Mouse (Mus musculus) heart, embryonic 13.5 days (tissue): ENCODE data around the gene Upp2. TPM values are rescaled to one million over a fixed set of nuclear protein-coding genes. Genes with fewer than 3 reads are reported as not detected.
A peak's percentile ranks its signal among the peaks of the same experiment; 100 is the strongest.

Experiments
- ATAC-seq: fragments of 200-750 bp; cut with Nextera tagmentation; 2 replicates; pipeline ENCODE4 v1.8.0; 2017; ENCODE audit warnings: moderate TSS enrichment; ENCODE audit not compliant: insufficient number of reproducible peaks, low FRiP score, low TSS enrichment; ENCODE audit errors: extremely low read depth
- H3K27ac ChIP-seq: fragments of 300-500 bp; sonication (generic); replicated peaks from 2 replicates; pipeline ENCODE4 v1.5.1; 2015; ENCODE audit warnings: moderate library complexity, mild to moderate bottlenecking, inconsistent platforms
- H3K27me3 ChIP-seq: fragments of 300-500 bp; sonication (generic); replicated peaks from 2 replicates; pipeline ENCODE4 v1.6.1; 2015; ENCODE audit warnings: mild to moderate bottlenecking, inconsistent platforms
- H3K36me3 ChIP-seq: fragments of 300-500 bp; sonication (generic); 2 replicates; pipeline ENCODE4 v1.6.1; 2015; ENCODE audit warnings: mild to moderate bottlenecking, inconsistent platforms
- H3K4me1 ChIP-seq: fragments of 300-500 bp; sonication (generic); 2 replicates; pipeline ENCODE4 v1.6.1; 2015; ENCODE audit warnings: inconsistent platforms
- H3K4me2 ChIP-seq: fragments of 300-500 bp; sonication (generic); 2 replicates; pipeline ENCODE4 v1.6.1; 2015; ENCODE audit warnings: inconsistent platforms, mild to moderate bottlenecking, moderate library complexity
- H3K4me3 ChIP-seq: fragments of 300-500 bp; sonication (generic); 2 replicates; pipeline ENCODE4 v1.5.1; 2015; ENCODE audit warnings: moderate library complexity, mild to moderate bottlenecking, inconsistent platforms
- H3K9ac ChIP-seq: fragments of 300-500 bp; sonication (generic); 2 replicates; pipeline ENCODE4 v1.6.1; 2015; ENCODE audit warnings: inconsistent platforms, mild to moderate bottlenecking, moderate library complexity
- H3K9me3 ChIP-seq: fragments of 300-500 bp; sonication (generic); 2 replicates; pipeline ENCODE4 v1.6.1; 2016; ENCODE audit warnings: inconsistent platforms
- WGBS: fragments of 180-500 bp; shearing (Covaris S2); methylation state at CpG from one replicate; pipeline ENCODE4 v1.1.7; 2015; ENCODE audit warnings: mixed read lengths; 5-methylcytosine and 5-hydroxymethylcytosine counted together
- polyA plus RNA-seq: library from polyadenylated mRNA; unstranded; fragments of >200 nt; fragmentation: Nextera tagmentation; extraction: Ambion mirVana; gene quantifications from 2 replicates; pipeline ENCODE4 v1.2.1, GENCODE M21; 2015

The Upp2 gene
- polyA plus RNA-seq, result 6.4 and 7.6 TPM in 2 replicates

DNA sequence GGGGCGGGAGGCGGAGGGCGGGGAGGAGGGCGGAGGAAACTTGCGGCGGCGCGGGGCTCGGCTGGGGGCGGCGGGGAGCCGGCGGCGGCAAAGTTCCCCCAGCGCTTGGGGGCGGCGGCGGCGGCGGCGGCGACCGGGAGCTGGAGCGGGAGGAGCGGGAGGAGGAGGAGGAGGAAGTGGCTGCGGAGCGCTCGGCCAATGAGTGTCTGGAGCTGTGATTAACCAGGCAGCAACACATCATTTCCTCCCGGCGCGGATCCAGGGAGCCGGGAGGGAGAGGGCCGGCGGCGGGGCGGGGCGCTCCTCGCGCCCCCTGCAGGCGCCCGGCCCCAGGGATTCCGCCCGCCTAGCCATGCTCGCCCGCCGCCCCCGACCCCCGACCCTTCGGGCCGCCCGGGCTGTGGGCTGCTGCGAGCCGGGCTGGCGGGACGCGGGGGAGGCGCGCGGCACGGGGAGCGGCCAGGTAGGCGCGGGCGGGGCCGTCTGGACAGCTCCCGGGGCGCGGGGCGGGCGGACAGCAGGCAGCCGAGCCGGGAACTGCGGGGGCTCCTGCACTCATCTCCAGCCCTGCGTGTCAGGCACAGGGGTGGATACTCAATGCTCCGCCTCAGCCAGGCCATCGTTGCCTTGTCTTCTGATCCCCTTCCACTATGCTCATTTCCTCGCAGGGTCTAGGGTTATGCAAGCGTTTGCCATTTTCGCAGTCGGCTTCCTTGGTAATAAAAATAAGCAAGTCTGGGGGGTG is at the start of gene Upp2, which contains the start of gene Acvr1:
Upp2 (plus strand) TSS at position 233 of the 745 bp plus-strand sequence.
Acvr1 (minus strand) TSS at position 92 of the 745 bp plus-strand sequence.
- Histone ChIP-seq H3K4me2 (peak within 1 kb of the TSS; percentile 82), H3K4me1 (peaks cover 52% of the 10 kb centered on the region), H3K27ac (peak within 1 kb of the TSS; percentile 98), H3K4me3 (peak within 1 kb of the TSS; percentile 96), H3K9me3 (no peaks in the 10 kb centered on the region), H3K9ac (peak within 1 kb of the TSS; percentile 97), H3K27me3 (no peaks in the 10 kb centered on the region), H3K36me3 (no peaks in the 10 kb centered on the region)
- under 1% methylated on average over 54 of the region's 80 CpGs for WGBS
- peak; percentile 82 for ATAC-seq

DNA sequence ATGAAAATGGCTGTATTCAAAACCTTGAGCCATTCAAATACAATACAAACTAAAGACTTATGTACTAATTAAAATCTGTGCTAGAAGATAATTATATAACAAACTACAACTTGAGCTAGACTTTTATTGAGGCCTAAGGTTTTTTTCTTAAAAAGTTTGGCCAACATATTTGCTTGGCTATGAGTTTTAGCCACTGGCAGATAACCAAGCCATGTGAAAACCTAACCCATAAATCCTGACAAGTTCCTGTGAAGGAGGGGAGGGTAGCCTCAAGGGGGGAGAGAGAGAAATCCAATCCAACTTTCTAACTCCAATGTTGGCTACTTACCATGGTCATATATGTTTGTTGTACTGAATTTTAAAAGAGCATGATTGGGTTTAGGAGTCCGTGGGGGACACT is 48.6 kb upstream of the Upp2 start:
- Histone ChIP-seq H3K27me3 (no peaks in the 10 kb centered on the region), H3K4me1 (peaks cover 98% of the 10 kb centered on the region), H3K4me2 (no peak overlapping the region), H3K36me3 (peaks cover 6% of the 10 kb centered on the region; the same call in 1 of the 2 replicates), H3K27ac (peak overlapping the region; percentile 70), H3K4me3 (no peak overlapping the region), H3K9ac (no peak overlapping the region), H3K9me3 (no peaks in the 10 kb centered on the region)
- ATAC-seq, result no peak
- 71% methylated on average over 1 of the region's 1 CpGs for WGBS

DNA sequence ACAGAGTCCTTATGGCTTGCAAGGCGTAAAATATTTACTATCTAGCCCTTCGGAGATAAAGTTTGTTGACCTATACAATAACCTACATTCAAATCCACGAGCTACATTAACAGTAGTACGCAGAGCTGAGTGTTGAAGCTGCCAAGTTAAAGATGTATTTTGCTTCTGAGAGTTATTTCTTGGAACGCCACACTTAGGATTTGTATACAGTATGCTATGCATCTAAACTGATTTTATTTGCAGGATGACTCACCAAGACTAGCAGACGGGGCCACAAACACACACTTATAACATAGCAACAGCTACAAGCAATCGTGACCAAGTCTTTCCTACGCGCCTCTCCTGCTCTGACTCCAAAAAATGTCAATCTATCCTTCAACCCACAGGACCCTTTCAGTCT is 46.4 kb upstream of the Upp2 start:
- no peak for ATAC-seq
- 45% methylated on average over 9 of the region's 9 CpGs for WGBS
- Histone ChIP-seq H3K27ac (peak overlapping the region; percentile 53), H3K9ac (no peak overlapping the region), H3K9me3 (no peaks in the 10 kb centered on the region), H3K4me3 (no peak overlapping the region), H3K36me3 (no peaks in the 10 kb centered on the region), H3K4me2 (0 out of 2 replicates have a peak overlapping the region, but pooled peaks have one; percentile 7), H3K27me3 (no peaks in the 10 kb centered on the region), H3K4me1 (peaks cover 97% of the 10 kb centered on the region)

DNA sequence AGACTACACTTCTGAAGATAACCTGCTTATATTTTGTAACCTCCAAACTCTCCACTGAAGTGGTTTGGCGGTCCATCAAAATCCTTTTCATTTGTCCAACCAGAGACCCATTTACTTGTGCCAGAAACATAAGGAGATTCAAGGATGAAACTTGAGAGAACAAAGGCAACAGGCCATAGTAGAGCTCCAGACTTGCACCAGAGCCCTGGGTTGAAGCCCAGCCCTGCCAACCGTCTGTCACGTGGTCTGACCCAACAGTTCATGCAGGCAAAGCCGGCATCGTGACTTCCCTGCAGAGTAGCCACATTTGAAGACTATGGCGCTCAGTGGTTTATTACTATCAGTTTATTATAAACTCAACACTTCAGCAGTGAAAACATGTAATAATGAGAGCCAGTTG is 45.5 kb upstream of the Upp2 start:
- H3K36me3 ChIP-seq, result no peaks in the 10 kb centered on the region
- ATAC-seq, result no peak
- no peak overlapping the region for H3K4me2 ChIP-seq
- no peaks in the 10 kb centered on the region for H3K9me3 ChIP-seq
- H3K4me1 ChIP-seq, result peaks cover 91% of the 10 kb centered on the region
- peak overlapping the region; percentile 53 for H3K27ac ChIP-seq
- H3K27me3 ChIP-seq, result no peaks in the 10 kb centered on the region
- WGBS, result 79% methylated on average over 6 of the region's 6 CpGs
- H3K9ac ChIP-seq, result no peak overlapping the region
- no peak overlapping the region for H3K4me3 ChIP-seq

DNA sequence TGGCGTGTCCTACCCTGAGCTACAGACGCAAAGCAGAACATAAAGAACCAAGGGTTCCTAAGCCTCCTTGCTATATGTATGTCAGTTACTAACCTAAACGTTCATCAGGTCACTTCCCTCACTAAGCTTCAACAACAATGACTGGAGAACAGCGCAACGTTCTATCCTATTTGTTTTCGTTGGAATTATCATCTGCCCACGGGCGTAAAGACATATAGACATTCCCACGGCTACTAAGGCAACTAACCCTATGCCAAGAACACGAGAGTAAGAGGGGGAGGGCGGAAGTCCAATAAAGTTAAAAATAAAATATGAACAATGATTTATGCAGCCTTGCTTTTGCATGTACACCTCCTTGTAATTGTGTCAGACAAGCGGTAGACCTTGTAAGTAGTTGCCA is 44.0 kb upstream of the Upp2 start:
- Histone ChIP-seq H3K36me3 (no peaks in the 10 kb centered on the region), H3K4me3 (no peak overlapping the region), H3K27me3 (no peaks in the 10 kb centered on the region), H3K9ac (no peak overlapping the region), H3K4me2 (no peak overlapping the region), H3K9me3 (no peaks in the 10 kb centered on the region), H3K4me1 (peaks cover 91% of the 10 kb centered on the region), H3K27ac (no peak overlapping the region)
- WGBS, result 66% methylated on average over 12 of the region's 12 CpGs
- no peak for ATAC-seq

DNA sequence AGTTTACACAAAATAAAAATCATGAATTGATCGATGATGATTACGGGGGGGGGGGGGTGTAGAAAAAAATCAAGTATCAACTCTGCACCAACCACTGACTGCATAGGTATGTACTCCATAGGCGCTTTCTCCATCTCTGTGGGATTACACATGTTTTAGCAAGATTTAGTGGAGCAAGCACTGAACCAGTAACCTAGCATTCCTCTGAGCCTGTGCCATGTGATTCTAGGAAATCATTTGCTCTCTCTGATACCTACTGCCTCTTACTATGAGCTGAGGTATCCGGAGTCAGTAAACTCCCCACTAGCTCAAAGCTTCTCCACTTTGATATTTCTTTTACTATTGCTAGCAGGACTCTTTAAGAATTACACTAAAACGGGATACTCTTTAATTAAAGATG is 43.2 kb upstream of the Upp2 start:
- peaks cover 91% of the 10 kb centered on the region for H3K4me1 ChIP-seq
- WGBS, result 88% methylated on average over 5 of the region's 5 CpGs
- ATAC-seq, result no peak

DNA sequence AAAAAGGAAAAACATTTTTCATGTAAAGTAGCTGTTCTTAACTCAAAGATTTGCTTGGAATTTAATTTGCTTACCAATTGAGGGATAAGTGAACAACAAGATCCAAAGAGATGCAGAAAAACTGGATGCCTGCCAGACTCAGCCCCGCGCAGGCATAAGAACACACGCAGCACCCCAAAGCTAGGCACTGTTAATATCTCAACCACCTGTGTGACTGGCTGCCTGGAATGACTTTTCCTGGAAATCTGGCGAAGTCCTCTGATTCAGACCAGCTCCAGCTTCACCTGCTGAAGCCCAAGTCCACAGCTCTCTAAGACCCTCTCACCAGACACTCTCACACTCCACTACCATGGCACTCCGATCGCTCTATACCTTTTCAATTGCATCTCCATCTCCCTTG is 42.7 kb upstream of the Upp2 start:
- Histone ChIP-seq H3K4me3 (no peak overlapping the region), H3K27ac (0 out of 2 replicates have a peak overlapping the region, but pooled peaks have one; percentile 24), H3K9ac (no peak overlapping the region), H3K9me3 (no peaks in the 10 kb centered on the region), H3K4me1 (peaks cover 91% of the 10 kb centered on the region), H3K27me3 (no peaks in the 10 kb centered on the region), H3K4me2 (no peak overlapping the region), H3K36me3 (no peaks in the 10 kb centered on the region)
- no peak for ATAC-seq
- WGBS, result 77% methylated on average over 6 of the region's 6 CpGs

More for the DNA sequence above, 43.2 kb upstream of the Upp2 start:
- Histone ChIP-seq H3K27me3 (no peaks in the 10 kb centered on the region), H3K9ac (no peak overlapping the region), H3K4me3 (no peak overlapping the region), H3K36me3 (no peaks in the 10 kb centered on the region), H3K4me2 (no peak overlapping the region), H3K9me3 (no peaks in the 10 kb centered on the region), H3K27ac (no peak overlapping the region)

DNA sequence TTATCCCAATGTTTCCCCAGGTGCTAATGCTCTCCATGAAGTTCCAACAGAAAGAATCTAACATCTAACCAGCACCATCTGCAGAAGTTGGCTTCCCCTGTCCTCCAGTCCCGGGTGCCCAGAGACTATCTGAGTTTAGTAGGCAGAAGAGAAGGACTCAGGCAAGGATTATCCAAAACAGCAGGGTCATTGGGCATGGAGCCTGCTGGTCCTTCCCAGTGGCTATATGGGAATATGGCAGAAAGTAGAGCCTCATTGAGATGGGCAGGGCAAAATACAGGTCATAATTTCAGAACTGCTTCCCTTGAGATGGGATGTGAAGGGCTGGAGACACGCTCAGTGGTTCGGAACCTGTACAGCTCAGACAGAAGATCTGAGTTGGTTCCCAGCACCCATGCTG is 39.3 kb upstream of the Upp2 start:
- WGBS, result 79% methylated on average over 3 of the region's 3 CpGs
- H3K4me1 ChIP-seq, result peaks cover 91% of the 10 kb centered on the region
- peak overlapping the region; percentile 58 for H3K27ac ChIP-seq
- no peaks in the 10 kb centered on the region for H3K27me3 ChIP-seq
- H3K4me2 ChIP-seq, result no peak overlapping the region
- no peak overlapping the region for H3K4me3 ChIP-seq
- H3K9me3 ChIP-seq, result no peaks in the 10 kb centered on the region
- H3K36me3 ChIP-seq, result no peaks in the 10 kb centered on the region
- H3K9ac ChIP-seq, result no peak overlapping the region
- ATAC-seq, result no peak

DNA sequence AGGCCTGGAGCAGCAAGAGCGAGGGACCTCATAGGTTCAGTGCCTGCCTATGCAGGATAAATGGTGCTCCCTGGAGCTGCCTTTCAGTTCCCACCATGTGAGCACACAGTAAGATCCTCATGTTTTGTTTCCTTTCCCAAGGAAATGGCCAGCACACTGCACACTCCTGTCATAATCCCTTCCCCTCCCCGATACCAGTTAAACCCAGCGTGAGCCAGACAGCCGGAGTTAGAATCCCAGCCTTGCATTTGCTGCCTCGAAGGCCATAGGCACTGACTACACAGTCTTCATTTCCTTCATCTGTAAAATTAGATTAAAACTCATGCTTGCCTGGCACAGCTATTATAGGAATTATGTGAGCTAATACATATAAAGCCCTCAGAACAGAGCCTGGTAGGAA is 37.7 kb upstream of the Upp2 start:
- peaks cover 92% of the 10 kb centered on the region for H3K4me1 ChIP-seq
- H3K36me3 ChIP-seq, result no peaks in the 10 kb centered on the region
- no peak overlapping the region for H3K4me2 ChIP-seq
- H3K27ac ChIP-seq, result peak overlapping the region; percentile 58; the same call in 1 of the 2 replicates
- no peak for ATAC-seq
- no peak overlapping the region for H3K9ac ChIP-seq
- WGBS, result 70% methylated on average over 5 of the region's 5 CpGs
- no peaks in the 10 kb centered on the region for H3K9me3 ChIP-seq
- no peak overlapping the region for H3K4me3 ChIP-seq
- no peaks in the 10 kb centered on the region for H3K27me3 ChIP-seq

DNA sequence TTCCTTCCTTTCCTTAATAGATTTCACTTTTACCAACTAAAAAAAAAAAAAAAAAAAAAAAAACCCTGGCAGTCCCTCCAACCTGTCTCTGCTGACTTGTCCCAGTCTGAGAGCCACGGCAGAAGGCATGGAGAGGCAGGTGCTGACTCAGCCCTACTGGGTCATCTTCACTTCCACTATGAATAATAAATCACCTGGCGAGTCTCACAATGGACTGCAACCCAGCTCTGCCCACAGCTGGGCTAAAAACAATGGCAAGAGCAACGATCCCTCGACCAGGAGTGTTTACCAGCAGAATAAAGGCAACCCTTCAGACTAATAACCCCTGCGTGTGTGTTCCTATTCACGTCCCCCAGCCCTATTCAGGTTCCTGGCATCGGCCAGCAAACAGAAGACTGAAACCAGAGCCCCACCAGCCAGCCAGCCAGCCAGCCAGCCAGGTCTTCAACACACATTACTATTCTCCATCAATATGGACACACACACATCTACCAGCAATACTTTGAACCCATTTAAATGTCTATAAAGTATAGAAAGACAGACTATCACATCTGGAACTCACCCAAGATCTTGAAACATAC is 37.1 kb upstream of the Upp2 start:
- no peaks in the 10 kb centered on the region for H3K9me3 ChIP-seq
- H3K9ac ChIP-seq, result peak overlapping the region; percentile 28; the same call in 1 of the 2 replicates
- 44% methylated on average over 7 of the region's 7 CpGs for WGBS
- ATAC-seq, result no peak
- peak overlapping the region; percentile 58 for H3K27ac ChIP-seq
- no peaks in the 10 kb centered on the region for H3K27me3 ChIP-seq
- H3K4me1 ChIP-seq, result peaks cover 92% of the 10 kb centered on the region
- no peak overlapping the region for H3K4me2 ChIP-seq
- no peaks in the 10 kb centered on the region for H3K36me3 ChIP-seq
- no peak overlapping the region for H3K4me3 ChIP-seq

DNA sequence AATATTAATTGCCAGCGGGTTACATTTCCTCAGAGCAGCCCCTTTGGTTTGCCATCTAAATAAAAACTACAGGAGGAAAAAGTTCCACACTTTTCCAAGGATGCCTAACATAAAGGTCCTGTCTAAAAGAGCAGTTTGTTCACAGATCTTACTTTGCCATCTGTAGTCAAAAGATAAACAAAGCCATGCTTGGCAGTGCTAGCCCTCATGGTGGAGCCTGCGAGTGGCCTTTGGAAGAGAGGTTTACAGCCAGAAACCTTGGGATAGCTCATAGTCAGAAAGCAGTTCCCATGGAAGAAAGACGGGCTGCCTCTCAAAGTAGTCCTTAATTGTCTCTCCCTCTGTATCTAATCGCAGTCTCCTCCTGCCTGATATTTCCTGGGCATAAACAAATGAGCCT is 36.6 kb upstream of the Upp2 start:
- no peak overlapping the region for H3K4me2 ChIP-seq
- peaks cover 92% of the 10 kb centered on the region for H3K4me1 ChIP-seq
- no peak overlapping the region for H3K4me3 ChIP-seq
- WGBS, result 54% methylated on average over 4 of the region's 4 CpGs
- peak overlapping the region; percentile 94 for H3K27ac ChIP-seq
- H3K9me3 ChIP-seq, result no peaks in the 10 kb centered on the region
- H3K27me3 ChIP-seq, result no peaks in the 10 kb centered on the region
- H3K9ac ChIP-seq, result no peak overlapping the region
- no peaks in the 10 kb centered on the region for H3K36me3 ChIP-seq
- ATAC-seq, result no peak
